Mouse (Mus musculus): ENCODE results near the gene Syne3.

The Syne3 gene

GRCm38 (mm10) chr12:105025947-105026586 lies 16.5 kb upstream of the Syne3 start:
- DNase-seq (ENCODE audit: low read depth), result peak; percentile 81

GRCm38 (mm10) chr12:105025271-105025946 lies 15.8 kb upstream of the Syne3 start:
- DNase-seq (ENCODE audit: low read depth), result peak; percentile 92

GRCm38 (mm10) chr12:105022776-105023175 lies 13.2 kb upstream of the Syne3 start:
- DNase-seq (ENCODE audit: low read depth), result no peak

GRCm38 (mm10) chr12:105022141-105022540 lies 12.5 kb upstream of the Syne3 start:
- peak; percentile 80 for DNase-seq (ENCODE audit: low read depth)

GRCm38 (mm10) chr12:105021441-105022069 lies 11.9 kb upstream of the Syne3 start:
- peak; percentile 78 for DNase-seq (ENCODE audit: low read depth)

- peak; percentile 93 for DNase-seq (ENCODE audit: low read depth)
Observed at GRCm38 (mm10) chr12:105019359-105020219, 10.0 kb upstream of the Syne3 start.

GRCm38 (mm10) chr12:105016639-105017038 lies 7.0 kb upstream of the Syne3 start:
- DNase-seq (ENCODE audit: low read depth), result no peak

GRCm38 (mm10) chr12:105016199-105016598 lies 6.6 kb upstream of the Syne3 start:
- no peak for DNase-seq (ENCODE audit: low read depth)

GRCm38 (mm10) chr12:105013065-105013464 lies 3.5 kb upstream of the Syne3 start:
- DNase-seq (ENCODE audit: low read depth), result peak; percentile 99

GRCm38 (mm10) chr12:105012314-105012713 lies 2.7 kb upstream of the Syne3 start:
- peak; percentile 58 for DNase-seq (ENCODE audit: low read depth)

- DNase-seq (ENCODE audit: low read depth), result no peak
Observed at GRCm38 (mm10) chr12:105011589-105011988, 2.0 kb upstream of the Syne3 start.

GRCm38 (mm10) chr12:105010213-105010790 lies 693 bp upstream of the Syne3 start:
- peak; percentile 85 for DNase-seq (ENCODE audit: low read depth)

GRCm38 (mm10) chr12:105008752-105009178 lies 844 bp downstream of the Syne3 start:
- peak; percentile 97 for DNase-seq (ENCODE audit: low read depth)

GRCm38 (mm10) chr12:105008150-105008549 lies 1.5 kb downstream of the Syne3 start:
- DNase-seq (ENCODE audit: low read depth), result no peak

GRCm38 (mm10) chr12:105005715-105005972 lies 4.0 kb downstream of the Syne3 start:
- no peak for DNase-seq (ENCODE audit: low read depth)

- DNase-seq (ENCODE audit: low read depth), result no peak
Observed at GRCm38 (mm10) chr12:105004956-105005714, 4.5 kb downstream of the Syne3 start.

- peak; percentile 71 for DNase-seq (ENCODE audit: low read depth)
Observed at GRCm38 (mm10) chr12:105003715-105004114, 5.9 kb downstream of the Syne3 start.

- DNase-seq (ENCODE audit: low read depth), result no peak
Observed at GRCm38 (mm10) chr12:105003158-105003557, 6.5 kb downstream of the Syne3 start.

GRCm38 (mm10) chr12:105002340-105003132 lies 7.1 kb downstream of the Syne3 start:
- peak; percentile 72 for DNase-seq (ENCODE audit: low read depth)

GRCm38 (mm10) chr12:105001317-105001716 lies 8.3 kb downstream of the Syne3 start:
- no peak for DNase-seq (ENCODE audit: low read depth)

Data from 416B (cell line).